Mouse (Mus musculus) frontal cortex, adult (tissue): ENCODE measurements around the gene Ube2t.
A peak's percentile ranks its signal among the peaks of the same experiment; 100 is the strongest.

Experiments used
- ATAC-seq: cut with Nextera tagmentation; 2 replicates; pipeline ENCODE4 v1.9.2; 2017; ENCODE audit warnings: mild to moderate bottlenecking, moderate library complexity, mixed read lengths; ENCODE audit not compliant: low TSS enrichment

The Ube2t gene

GRCm38 (mm10) chr1:134995437-134995836 lies 33.1 kb downstream of the Ube2t start:
- ATAC-seq, result peak; percentile 34; the same call in 1 of the 2 replicates

GRCm38 (mm10) chr1:134995954-134996353 lies 33.6 kb downstream of the Ube2t start:
- ATAC-seq, result no peak

GRCm38 (mm10) chr1:134996471-134996870 lies 34.1 kb downstream of the Ube2t start:
- no peak for ATAC-seq

- no peak for ATAC-seq
Measured at GRCm38 (mm10) chr1:134997568-134997967, 35.2 kb downstream of the Ube2t start.

GRCm38 (mm10) chr1:134998231-134998630 lies 35.9 kb downstream of the Ube2t start:
- no peak for ATAC-seq

GRCm38 (mm10) chr1:135000527-135000926 lies 38.2 kb downstream of the Ube2t start:
- no peak for ATAC-seq

- no peak for ATAC-seq
Measured at GRCm38 (mm10) chr1:135003346-135003745, 41.0 kb downstream of the Ube2t start.

GRCm38 (mm10) chr1:135005696-135006095 lies 43.3 kb downstream of the Ube2t start:
- peak; percentile 44; the same call in 1 of the 2 replicates for ATAC-seq

GRCm38 (mm10) chr1:135009833-135010232 lies 47.5 kb downstream of the Ube2t start:
- 0 out of 2 replicates have a peak, but pooled peaks have one; percentile 23 for ATAC-seq

- peak; percentile 44; the same call in 1 of the 2 replicates for ATAC-seq
Measured at GRCm38 (mm10) chr1:135011912-135012311, 49.5 kb downstream of the Ube2t start.

GRCm38 (mm10) chr1:135012472-135012871 lies 50.1 kb downstream of the Ube2t start:
- peak; percentile 20; the same call in 1 of the 2 replicates for ATAC-seq

GRCm38 (mm10) chr1:135014921-135015445 lies 52.6 kb downstream of the Ube2t start:
- ATAC-seq, result no peak

GRCm38 (mm10) chr1:135016907-135017655 lies 54.7 kb downstream of the Ube2t start:
- no peak for ATAC-seq

GRCm38 (mm10) chr1:135017656-135018015 lies 55.3 kb downstream of the Ube2t start:
- no peak for ATAC-seq

GRCm38 (mm10) chr1:135019087-135019774 lies 56.9 kb downstream of the Ube2t start:
- peak; percentile 34; the same call in 1 of the 2 replicates for ATAC-seq

GRCm38 (mm10) chr1:135019775-135020167 lies 57.4 kb downstream of the Ube2t start:
- ATAC-seq, result no peak

GRCm38 (mm10) chr1:135020281-135020940 lies 58.0 kb downstream of the Ube2t start:
- ATAC-seq, result no peak

- no peak for ATAC-seq
Measured at GRCm38 (mm10) chr1:135020970-135021369, 58.6 kb downstream of the Ube2t start.

GRCm38 (mm10) chr1:135021936-135022335 lies 59.6 kb downstream of the Ube2t start:
- ATAC-seq, result no peak

- no peak for ATAC-seq
Measured at GRCm38 (mm10) chr1:135023583-135023982, 61.2 kb downstream of the Ube2t start.
